Mouse (Mus musculus): ENCODE results near the gene Plin2.
"Not testable (repeated sequence)": the region's sequence is repeated elsewhere in the genome, so short reads cannot be mapped to it uniquely, and the experiment has no call there.

- not testable (repeated sequence) for TF ChIP-seq CTCF (IDR thresholded peaks at IDR 0.05; ENCODE audit: control insufficient read depth, insufficient read depth, insufficient replicate concordance, low read depth, low read length); POLR2A (IDR thresholded peaks at IDR 0.05; ENCODE audit: control insufficient read depth, low read depth, low read length)
Measured at GRCm38 (mm10) chr4:86622532-86622931, 47.3 kb downstream of the Plin2 start.
